Mouse (Mus musculus): ENCODE measurements around the gene Grm8.

DNA sequence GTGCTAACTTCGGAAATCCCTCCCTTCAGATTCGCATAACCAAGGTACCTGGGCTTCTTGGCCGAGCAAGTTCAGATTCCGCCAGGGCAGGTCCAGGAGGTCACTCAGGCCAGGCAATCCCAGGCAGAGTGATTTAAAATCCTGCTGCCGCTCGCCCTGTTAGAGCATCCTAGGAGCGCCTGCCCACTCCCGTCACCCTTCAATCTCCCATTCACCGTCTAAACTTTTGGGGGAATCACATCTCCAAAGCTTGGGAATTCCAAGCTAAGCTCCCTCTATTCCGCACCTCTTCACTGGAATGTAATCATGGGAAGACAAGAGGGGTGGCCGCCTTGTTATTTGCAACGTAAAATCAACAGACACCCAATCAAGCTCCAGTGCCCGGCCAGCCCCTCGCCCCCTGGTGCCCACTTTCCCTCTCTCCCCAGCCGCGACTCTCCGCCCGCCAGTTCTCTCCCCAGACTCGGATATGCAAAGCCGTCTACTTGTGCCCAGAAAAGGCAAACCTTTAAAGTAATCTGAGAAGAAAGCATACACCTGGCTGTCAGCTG is 652 bp downstream of the Grm8 start:
- TF ChIP-seq CTCF (IDR thresholded peaks at IDR 0.05; ENCODE audit: borderline replicate concordance, extremely low read depth, insufficient read depth, insufficient read length) (peak; percentile 38; the same call in 1 of the 2 replicates), POLR2A (IDR thresholded peaks at IDR 0.05; ENCODE audit: borderline replicate concordance, extremely low read depth, insufficient read depth, insufficient read length, poor library complexity, severe bottlenecking) (no peak)
